Mouse (Mus musculus) bone marrow macrophage, adult 2 months (primary cell): ENCODE results near the gene Adamts7.

Source experiments
- CTCF ChIP-seq: IDR thresholded peaks from 2 replicates; pipeline ENCODE4 v1.5.1; 2012; ENCODE audit warnings: low read depth, mild to moderate bottlenecking, low read length, moderate library complexity
- POLR2A ChIP-seq: IDR thresholded peaks from 2 replicates; pipeline ENCODE4 v1.6.1; 2012; ENCODE audit warnings: mild to moderate bottlenecking, low read depth, low read length, borderline replicate concordance

DNA sequence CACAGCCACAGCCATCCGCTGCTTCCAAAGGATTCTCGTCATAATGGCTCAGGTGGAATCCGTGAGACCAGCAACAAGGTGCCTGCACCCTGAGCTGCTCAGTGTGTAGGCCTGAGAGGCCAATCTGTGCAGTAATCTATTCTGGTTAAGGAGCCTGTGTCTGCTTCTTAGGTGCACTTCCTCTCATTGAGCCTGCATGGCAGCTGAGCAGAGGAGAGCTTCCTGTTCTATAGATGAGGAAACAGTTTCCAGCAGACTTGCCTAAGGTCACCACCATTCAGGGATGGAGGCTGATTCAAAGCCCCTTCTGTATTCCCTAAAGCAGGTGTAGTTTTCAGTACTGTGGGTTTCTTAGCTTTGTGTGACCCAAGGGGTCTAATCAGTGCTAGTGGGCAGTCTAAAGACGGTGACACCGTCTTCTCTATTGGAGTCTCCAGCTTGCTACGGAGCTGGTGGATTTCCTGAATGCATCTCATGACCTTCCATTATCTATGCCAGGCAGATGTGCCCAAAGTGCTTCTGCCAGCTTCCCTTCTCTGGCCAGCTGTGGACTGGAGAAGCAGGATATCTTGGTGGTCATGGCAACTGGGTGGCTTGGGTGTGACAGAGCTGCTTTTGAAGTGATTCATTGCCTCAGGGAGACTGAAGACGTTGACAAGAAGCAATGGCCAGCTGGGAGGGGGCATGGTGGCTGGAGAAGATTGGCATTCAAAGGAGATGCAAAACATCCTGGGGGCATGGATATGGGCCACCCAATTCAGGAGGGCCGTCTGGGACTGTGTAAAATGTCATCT, 9.9 kb downstream of the Adamts7 start:
- no peak for TF ChIP-seq CTCF
- no peak for TF ChIP-seq POLR2A
